Mouse (Mus musculus) Muller cell, postnatal 12 days (primary cell): ENCODE measurements around the gene Zup1.
"Not testable (repeated sequence)": the region's sequence is repeated elsewhere in the genome, so short reads cannot be mapped to it uniquely, and the experiment has no call there.

Experiments used
- DNase-seq: peaks from one replicate; pipeline ENCODE4 v3.0.0-alpha.2; 2015; ENCODE audit errors: inconsistent ontology term

Zup1 gene

GRCm38 (mm10) chr10:33950803-33951583, at the start of gene Zup1:
TSS of gene Zup1 (minus strand) at chr10:33951269.
- DNase-seq: peak; percentile 78

GRCm38 (mm10) chr10:33998397-33998796, 47.3 kb upstream of the Zup1 start:
- DNase-seq: no peak

- not testable (repeated sequence) for DNase-seq
These were observed 45.6 kb upstream of the Zup1 start for GRCm38 (mm10) chr10:33996686-33997085.

GRCm38 (mm10) chr10:33986771-33987170, 35.7 kb upstream of the Zup1 start:
- DNase-seq: peak; percentile 44

GRCm38 (mm10) chr10:33974781-33975494, 23.9 kb upstream of the Zup1 start:
- DNase-seq: no peak

GRCm38 (mm10) chr10:33952509-33952908, 1.4 kb upstream of the Zup1 start:
- no peak for DNase-seq

- DNase-seq: no peak
These were observed 4.7 kb downstream of the Zup1 start for GRCm38 (mm10) chr10:33946336-33946735.

- DNase-seq: no peak
These were observed 5.7 kb downstream of the Zup1 start for GRCm38 (mm10) chr10:33945390-33945789.

GRCm38 (mm10) chr10:33940702-33941101, 10.4 kb downstream of the Zup1 start:
- no peak for DNase-seq

GRCm38 (mm10) chr10:33905489-33905888, 45.6 kb downstream of the Zup1 start:
- DNase-seq: peak; percentile 4

- peak; percentile 80 for DNase-seq
These were observed 46.3 kb downstream of the Zup1 start, which contains the start of gene Rsph4a for GRCm38 (mm10) chr10:33904530-33905481. TSS of gene Rsph4a (plus strand) at chr10:33905111.

- DNase-seq: not testable (repeated sequence)
These were observed 49.5 kb downstream of the Zup1 start for GRCm38 (mm10) chr10:33901520-33901919.

GRCm38 (mm10) chr10:33882411-33882810, 68.7 kb downstream of the Zup1 start:
- DNase-seq: not testable (repeated sequence)

GRCm38 (mm10) chr10:33872672-33873398, 78.2 kb downstream of the Zup1 start:
- DNase-seq: no peak

GRCm38 (mm10) chr10:33870441-33870840, 80.6 kb downstream of the Zup1 start:
- no peak for DNase-seq
